Mouse (Mus musculus) heart, postnatal 0 days (tissue): ENCODE measurements at regions not wholly inside any gene's neighbourhood (a gene's known extent, or its start where the extent isn't known, plus 50 kb on each side); places are given as distances from the start of the nearest gene placed in this dataset.

ENCODE experiments used
- CTCF ChIP-seq: IDR thresholded peaks from 2 replicates; pipeline ENCODE4 v1.5.1; 2016; ENCODE audit warnings: antibody characterized with exemption, control low read depth, low read depth
- EP300 ChIP-seq: IDR thresholded peaks from 2 replicates; pipeline ENCODE4 v1.6.1; 2016; ENCODE audit warnings: antibody characterized with exemption, low read depth

DNA sequence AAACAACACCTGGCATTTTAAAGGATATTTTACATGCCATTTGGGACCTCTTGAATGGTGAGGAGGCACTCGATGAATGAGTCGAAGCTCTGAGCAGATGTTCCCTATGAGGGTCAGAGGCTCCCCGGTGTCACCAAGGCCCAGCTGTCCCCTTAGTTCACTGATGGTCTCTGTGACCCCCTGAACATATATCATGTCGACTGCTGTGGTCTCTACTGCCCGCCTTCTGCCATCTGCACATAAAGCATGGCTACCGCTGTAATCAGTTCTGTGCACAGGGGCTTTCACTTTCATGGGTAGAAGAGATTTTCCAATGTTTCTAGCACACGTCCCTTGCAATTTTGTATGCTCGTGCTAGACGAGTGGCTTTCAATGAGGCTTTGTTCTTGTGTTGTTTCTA, 607.8 kb downstream of the Plekhb2 start:
- TF ChIP-seq CTCF (no peak), EP300 (no peak)
